ENCODE assay signal across 8 mouse cellular contexts in genomic region chr11:58903511-58904409, GRCm38 (mm10). TPM values are rescaled to one million over a fixed set of nuclear protein-coding genes. Genes with fewer than 3 reads are reported as not detected.
DNase-seq lines count a peak whose midpoint lies in the region; ATAC-seq and TF ChIP-seq lines count a peak whose summit lies in the region.

Gene Zfp39, minus strand, starts transcription at chr11:58904225.

- H3K4me1 ChIP-seq in embryonic fibroblast, embryonic 13.5 days (ENCODE audit: control insufficient read depth, insufficient read depth, low read length) = peaks cover 3% of the 10 kb centered on the region; the same call in 1 of the 2 replicates
- H3K4me1 ChIP-seq in heart, embryonic 10.5 days = peaks cover 21% of the 10 kb centered on the region
- peaks cover 16% of the 10 kb centered on the region; the same call in 1 of the 2 replicates for H3K4me1 ChIP-seq in kidney, embryonic 15.5 days
- peaks cover 16% of the 10 kb centered on the region; the same call in 1 of the 2 replicates for H3K4me1 ChIP-seq in limb, embryonic 15.5 days
- peaks cover 3% of the 10 kb centered on the region; the same call in 1 of the 2 replicates for H3K4me1 ChIP-seq in midbrain, postnatal 0 days (ENCODE audit: insufficient read depth, low read length)

- ATAC-seq in kidney, embryonic 15.5 days (replicated peaks; ENCODE audit: low FRiP score) = peak; percentile 96
- ATAC-seq in limb, embryonic 15.5 days (ENCODE audit: insufficient number of reproducible peaks, low FRiP score, low TSS enrichment, low read depth) = peak; percentile 97
- ATAC-seq in midbrain, postnatal 0 days (ENCODE audit: low FRiP score) = peak; percentile 99

- peak within 1 kb of the TSS; percentile 86 for H3K4me2 ChIP-seq in kidney, embryonic 15.5 days
- peak within 1 kb of the TSS; percentile 76 for H3K4me2 ChIP-seq in limb, embryonic 15.5 days
- H3K4me2 ChIP-seq in midbrain, postnatal 0 days (ENCODE audit: low read depth, low read length, poor library complexity, severe bottlenecking) = peak within 1 kb of the TSS; percentile 80

- peak within 1 kb of the TSS; percentile 10; the same call in 1 of the 2 replicates for H3K27ac ChIP-seq in embryonic fibroblast, embryonic 13.5 days (ENCODE audit: insufficient read depth, low read length)
- H3K27ac ChIP-seq in heart, embryonic 10.5 days = peak within 1 kb of the TSS; percentile 96
- peak within 1 kb of the TSS; percentile 93 for H3K27ac ChIP-seq in kidney, embryonic 15.5 days
- H3K27ac ChIP-seq in limb, embryonic 15.5 days = peak within 1 kb of the TSS; percentile 92
- peak within 1 kb of the TSS; percentile 86 for H3K27ac ChIP-seq in midbrain, postnatal 0 days (ENCODE audit: low read depth, low read length)

- H3K9me3 ChIP-seq in heart, embryonic 10.5 days = no peaks in the 10 kb centered on the region
- H3K9me3 ChIP-seq in kidney, embryonic 15.5 days (replicated peaks) = no peaks in the 10 kb centered on the region
- no peaks in the 10 kb centered on the region for H3K9me3 ChIP-seq in limb, embryonic 15.5 days
- no peaks in the 10 kb centered on the region for H3K9me3 ChIP-seq in midbrain, postnatal 0 days (ENCODE audit: low read length)

- H3K79me2 ChIP-seq in C2C12 (ENCODE audit: control insufficient read depth, insufficient read depth) = peaks cover 14% of the 10 kb centered on the region

- peak; percentile 97 for DNase-seq in brain, adult 2 months (ENCODE audit: low read depth, low spot score)
- DNase-seq in heart, embryonic 10.5 days (ENCODE audit: low spot score) = peak; percentile 98
- DNase-seq in midbrain, postnatal 0 days (ENCODE audit: low spot score) = peak; percentile 95
- peak; percentile 97 to 99 for DNase-seq in spleen, postnatal 10 days (ENCODE audit: low spot score in 2 of 2)

- TF ChIP-seq CTCF in C2C12 (IDR thresholded peaks at IDR 0.05; ENCODE audit: control insufficient read depth, insufficient read depth, insufficient read length) = no peak
- TF ChIP-seq CTCF in embryonic fibroblast, embryonic 13.5 days (IDR thresholded peaks at IDR 0.05; ENCODE audit: borderline replicate concordance, insufficient read depth, low read length) = no peak
- TF ChIP-seq CTCF in midbrain, postnatal 0 days (IDR thresholded peaks at IDR 0.05) = no peak; the same call in 1 of the 2 replicates

- H3K79me3 ChIP-seq in C2C12 (ENCODE audit: low read depth) = no peaks in the 10 kb centered on the region

- H3K36me3 ChIP-seq in C2C12 (ENCODE audit: control insufficient read depth, insufficient read depth) = peaks cover 13% of the 10 kb centered on the region
- H3K36me3 ChIP-seq in heart, embryonic 10.5 days = peaks cover 25% of the 10 kb centered on the region
- H3K36me3 ChIP-seq in kidney, embryonic 15.5 days = peaks cover 35% of the 10 kb centered on the region
- peaks cover 27% of the 10 kb centered on the region for H3K36me3 ChIP-seq in limb, embryonic 15.5 days
- peaks cover 20% of the 10 kb centered on the region; the same call in 1 of the 2 replicates for H3K36me3 ChIP-seq in midbrain, postnatal 0 days (ENCODE audit: insufficient read depth, low read length)

- peak within 1 kb of the TSS; percentile 90 for H3ac ChIP-seq in C2C12 (ENCODE audit: control insufficient read depth, insufficient read length, low read depth)

- peak within 1 kb of the TSS; percentile 64 for H3K4me3 ChIP-seq in C2C12 (ENCODE audit: insufficient read depth, poor library complexity, severe bottlenecking)
- H3K4me3 ChIP-seq in embryonic fibroblast, embryonic 13.5 days (ENCODE audit: insufficient read depth, low read length) = peak within 1 kb of the TSS; percentile 69
- peak within 1 kb of the TSS; percentile 88 for H3K4me3 ChIP-seq in heart, embryonic 10.5 days
- H3K4me3 ChIP-seq in kidney, embryonic 15.5 days (replicated peaks) = peak within 1 kb of the TSS; percentile 80
- H3K4me3 ChIP-seq in limb, embryonic 15.5 days = peak within 1 kb of the TSS; percentile 80
- H3K4me3 ChIP-seq in midbrain, postnatal 0 days (ENCODE audit: low read depth, low read length) = peak within 1 kb of the TSS; percentile 70

- H3K27me3 ChIP-seq in C2C12 (ENCODE audit: control insufficient read depth, insufficient read depth, insufficient read length) = no peaks in the 10 kb centered on the region
- H3K27me3 ChIP-seq in heart, embryonic 10.5 days (ENCODE audit: insufficient read depth, poor library complexity, severe bottlenecking) = no peaks in the 10 kb centered on the region
- H3K27me3 ChIP-seq in kidney, embryonic 15.5 days = no peaks in the 10 kb centered on the region
- H3K27me3 ChIP-seq in limb, embryonic 15.5 days = no peaks in the 10 kb centered on the region
- H3K27me3 ChIP-seq in midbrain, postnatal 0 days (ENCODE audit: insufficient read depth, low read length) = no peaks in the 10 kb centered on the region

- peak within 1 kb of the TSS; percentile 88 for H3K9ac ChIP-seq in kidney, embryonic 15.5 days
- peak within 1 kb of the TSS; percentile 77 for H3K9ac ChIP-seq in limb, embryonic 15.5 days
- peak within 1 kb of the TSS; percentile 84 for H3K9ac ChIP-seq in midbrain, postnatal 0 days (replicated peaks; ENCODE audit: low read length, poor library complexity, severe bottlenecking)

- under 1% methylated on average over 40 of the region's 40 CpGs for WGBS in heart, embryonic 10.5 days
- WGBS in kidney, embryonic 15.5 days = 0% methylated on average over 40 of the region's 40 CpGs
- WGBS in limb, embryonic 15.5 days = under 1% methylated on average over 40 of the region's 40 CpGs
- WGBS in midbrain, postnatal 0 days = under 1% methylated on average over 40 of the region's 40 CpGs

- peak; percentile 76 for TF ChIP-seq POLR2A in embryonic fibroblast, embryonic 13.5 days (IDR thresholded peaks at IDR 0.05; ENCODE audit: low read depth, low read length)

TF ChIP-seq in C2C12, 6 proteins besides CTCF, POLR2A, EP300 and RAD21:
- TF ChIP-seq MAX (IDR thresholded peaks at IDR 0.05) = no peak
- no peak for TF ChIP-seq CEBPB (IDR thresholded peaks at IDR 0.05; ENCODE audit: low read depth)

RNA-seq across cellular contexts. Expression of gene Zfp39, which starts in this region (rescaled TPM):
- polyA plus RNA-seq in C2C12 (2012; fragmentation: generic; extraction: Trizol) = 0.64 TPM
- 4.1 and 6.2 TPM in 2 replicates for polyA plus RNA-seq in embryonic fibroblast, embryonic 13.5 days (2011; ENCODE audit: insufficient read length, low read depth, missing spikeins)
- 3.9 and 5.4 TPM in 2 replicates for polyA plus RNA-seq in heart, embryonic 10.5 days (2016; fragmentation: Nextera tagmentation; extraction: Ambion mirVana)
- 5.2 and 6.9 TPM in 2 replicates for polyA plus RNA-seq in kidney, embryonic 15.5 days (2015; fragmentation: Nextera tagmentation; extraction: Ambion mirVana)
- 6.2 and 6.8 TPM in 2 replicates for polyA plus RNA-seq in limb, embryonic 15.5 days (2015; fragmentation: Nextera tagmentation; extraction: Ambion mirVana)
- 9.1 and 9.5 TPM in 2 replicates for total RNA-seq in midbrain, postnatal 0 days (2014; rRNA removed)
- 5.3 and 7.5 TPM in 2 replicates for polyA plus RNA-seq in midbrain, postnatal 0 days (2015; fragmentation: Nextera tagmentation; extraction: Ambion mirVana)

Comparison
In these comparisons a context has a peak if more than half of its experiments do, and no peak if none do; other contexts are left out.
1. Peak in every context shown above with its lines: DNase-seq, ATAC-seq, H3K4me3 ChIP-seq and H3K27ac ChIP-seq.
2. H3K27ac ChIP-seq: peak in every context shown above with its lines; median percentile 96 in heart, embryonic 10.5 days; 93 in kidney, embryonic 15.5 days; 92 in limb, embryonic 15.5 days; 86 in midbrain, postnatal 0 days; 10 in embryonic fibroblast, embryonic 13.5 days.